Mouse (Mus musculus) heart, embryonic 10.5 days (tissue): ENCODE results near the gene Armc8. TPM values are rescaled to one million over a fixed set of nuclear protein-coding genes. Genes with fewer than 3 reads are reported as not detected.

ENCODE experiments used
- DNase-seq: peaks from one replicate; pipeline ENCODE4 v3.0.0-alpha.2; 2017; ENCODE audit warnings: low spot score
- H3K27ac ChIP-seq: fragments of 300-500 bp; sonication (generic); 2 replicates; pipeline ENCODE4 v1.5.1; 2016; ENCODE audit warnings: mild to moderate bottlenecking
- H3K27me3 ChIP-seq: fragments of 300-500 bp; sonication (generic); 2 replicates; pipeline ENCODE4 v1.6.1; 2016; ENCODE audit warnings: mild to moderate bottlenecking; ENCODE audit not compliant: poor library complexity, insufficient read depth, severe bottlenecking
- H3K36me3 ChIP-seq: fragments of 300-500 bp; sonication (generic); 2 replicates; pipeline ENCODE4 v1.6.1; 2016; ENCODE audit warnings: mild to moderate bottlenecking, moderate library complexity
- H3K4me1 ChIP-seq: fragments of 300-500 bp; sonication (generic); 2 replicates; pipeline ENCODE4 v1.6.1; 2016; ENCODE audit warnings: mild to moderate bottlenecking
- H3K4me3 ChIP-seq: fragments of 300-500 bp; sonication (generic); 2 replicates; pipeline ENCODE4 v1.5.1; 2016; ENCODE audit warnings: mild to moderate bottlenecking, moderate library complexity
- H3K9me3 ChIP-seq: fragments of 300-500 bp; sonication (generic); 2 replicates; pipeline ENCODE4 v1.6.1; 2016; ENCODE audit warnings: mild to moderate bottlenecking, moderate library complexity
- WGBS: fragments of 180-500 bp; shearing (Covaris S2); methylation state at CpG from one replicate; pipeline ENCODE4 v1.1.7; 2016; 5-methylcytosine and 5-hydroxymethylcytosine counted together
- polyA plus RNA-seq: library from polyadenylated mRNA; unstranded; fragments of >200 nt; fragmentation: Nextera tagmentation; extraction: Ambion mirVana; gene quantifications from 2 replicates; pipeline ENCODE4 v1.2.1, GENCODE M21; 2016

Armc8 gene
- polyA plus RNA-seq, 1 experiment from 2014 or later: 22.7 TPM

GRCm38 (mm10) chr9:99558824-99559556 is 9.7 kb downstream of the Armc8 start:
- no peaks in the 10 kb centered on the region for H3K36me3 ChIP-seq
- no peaks in the 10 kb centered on the region for H3K9me3 ChIP-seq
- H3K4me3 ChIP-seq: no peak overlapping the region
- DNase-seq: no peak
- 89% methylated on average over 7 of the region's 7 CpGs for WGBS
- no peaks in the 10 kb centered on the region for H3K27me3 ChIP-seq
- H3K4me1 ChIP-seq: peaks cover 6% of the 10 kb centered on the region; the same call in 1 of the 2 replicates
- H3K27ac ChIP-seq: no peak overlapping the region

GRCm38 (mm10) chr9:99557580-99558300 is 11.0 kb downstream of the Armc8 start:
- Histone ChIP-seq H3K9me3 (no peaks in the 10 kb centered on the region), H3K27ac (no peak overlapping the region), H3K4me1 (peaks cover 6% of the 10 kb centered on the region; the same call in 1 of the 2 replicates), H3K36me3 (no peaks in the 10 kb centered on the region), H3K4me3 (no peak overlapping the region), H3K27me3 (no peaks in the 10 kb centered on the region)
- no peak for DNase-seq
- WGBS: 66% methylated on average over 8 of the region's 8 CpGs

GRCm38 (mm10) chr9:99555253-99555652 is 13.4 kb downstream of the Armc8 start:
- H3K36me3 ChIP-seq: no peaks in the 10 kb centered on the region
- WGBS: 77% methylated on average over 3 of the region's 3 CpGs
- no peaks in the 10 kb centered on the region for H3K27me3 ChIP-seq
- DNase-seq: no peak
- H3K9me3 ChIP-seq: no peaks in the 10 kb centered on the region
- H3K4me3 ChIP-seq: no peak overlapping the region
- H3K4me1 ChIP-seq: peaks cover 6% of the 10 kb centered on the region; the same call in 1 of the 2 replicates
- no peak overlapping the region for H3K27ac ChIP-seq

GRCm38 (mm10) chr9:99554052-99554451 is 14.6 kb downstream of the Armc8 start:
- peaks cover 6% of the 10 kb centered on the region; the same call in 1 of the 2 replicates for H3K4me1 ChIP-seq
- H3K4me3 ChIP-seq: no peak overlapping the region
- no peaks in the 10 kb centered on the region for H3K27me3 ChIP-seq
- no peak overlapping the region for H3K27ac ChIP-seq
- DNase-seq: no peak
- H3K36me3 ChIP-seq: 0 out of 2 replicates have a peak, but pooled peaks cover 2% of the 10 kb centered on the region
- no peaks in the 10 kb centered on the region for H3K9me3 ChIP-seq

GRCm38 (mm10) chr9:99553049-99553448 is 15.7 kb downstream of the Armc8 start:
- H3K27ac ChIP-seq: no peak overlapping the region
- H3K9me3 ChIP-seq: no peaks in the 10 kb centered on the region
- H3K36me3 ChIP-seq: 0 out of 2 replicates have a peak, but pooled peaks cover 2% of the 10 kb centered on the region
- WGBS: 86% methylated on average over 2 of the region's 2 CpGs
- H3K4me3 ChIP-seq: no peak overlapping the region
- no peak for DNase-seq
- no peaks in the 10 kb centered on the region for H3K27me3 ChIP-seq
- H3K4me1 ChIP-seq: peaks cover 6% of the 10 kb centered on the region; the same call in 1 of the 2 replicates

GRCm38 (mm10) chr9:99552068-99552467 is 16.6 kb downstream of the Armc8 start:
- Histone ChIP-seq H3K4me1 (no peaks in the 10 kb centered on the region), H3K9me3 (no peaks in the 10 kb centered on the region), H3K4me3 (no peak overlapping the region), H3K27me3 (no peaks in the 10 kb centered on the region), H3K36me3 (0 out of 2 replicates have a peak, but pooled peaks cover 2% of the 10 kb centered on the region), H3K27ac (no peak overlapping the region)
- no peak for DNase-seq
- WGBS: 88% methylated on average over 2 of the region's 2 CpGs

GRCm38 (mm10) chr9:99546259-99546658 is 22.4 kb downstream of the Armc8 start:
- H3K9me3 ChIP-seq: no peaks in the 10 kb centered on the region
- no peak overlapping the region for H3K4me3 ChIP-seq
- H3K27me3 ChIP-seq: no peaks in the 10 kb centered on the region
- 0 out of 2 replicates have a peak, but pooled peaks cover 2% of the 10 kb centered on the region for H3K36me3 ChIP-seq
- no peaks in the 10 kb centered on the region for H3K4me1 ChIP-seq
- no peak overlapping the region for H3K27ac ChIP-seq
- WGBS: 95% methylated on average over 1 of the region's 1 CpGs
- no peak for DNase-seq

- WGBS: 93% methylated on average over 1 of the region's 1 CpGs
- H3K27me3 ChIP-seq: no peaks in the 10 kb centered on the region
- no peak overlapping the region for H3K27ac ChIP-seq
- DNase-seq: no peak
- peaks cover 62% of the 10 kb centered on the region for H3K36me3 ChIP-seq
- H3K4me1 ChIP-seq: no peaks in the 10 kb centered on the region
- no peak overlapping the region for H3K4me3 ChIP-seq
- H3K9me3 ChIP-seq: no peaks in the 10 kb centered on the region
These were observed 36.8 kb downstream of the Armc8 start for GRCm38 (mm10) chr9:99531865-99532264.

GRCm38 (mm10) chr9:99505875-99506274 is 62.8 kb downstream of the Armc8 start:
- no peaks in the 10 kb centered on the region for H3K27me3 ChIP-seq
- WGBS: 78% methylated on average over 7 of the region's 7 CpGs

GRCm38 (mm10) chr9:99499336-99499735 is 69.4 kb downstream of the Armc8 start:
- H3K27me3 ChIP-seq: no peaks in the 10 kb centered on the region
- H3K27ac ChIP-seq: no peak overlapping the region
- H3K4me3 ChIP-seq: no peak overlapping the region
- WGBS: 96% methylated on average over 4 of the region's 4 CpGs
- H3K36me3 ChIP-seq: peaks cover 38% of the 10 kb centered on the region
- DNase-seq: no peak
- no peaks in the 10 kb centered on the region for H3K9me3 ChIP-seq
- no peaks in the 10 kb centered on the region for H3K4me1 ChIP-seq

More at GRCm38 (mm10) chr9:99505875-99506274, 62.8 kb downstream of the Armc8 start:
- H3K9me3 ChIP-seq: no peaks in the 10 kb centered on the region
- H3K27ac ChIP-seq: no peak overlapping the region
- H3K36me3 ChIP-seq: peaks cover 20% of the 10 kb centered on the region; the same call in 1 of the 2 replicates
- no peak for DNase-seq
- H3K4me1 ChIP-seq: no peaks in the 10 kb centered on the region
- H3K4me3 ChIP-seq: no peak overlapping the region

- Histone ChIP-seq H3K27me3 (no peaks in the 10 kb centered on the region), H3K4me3 (no peak overlapping the region), H3K27ac (no peak overlapping the region), H3K9me3 (no peaks in the 10 kb centered on the region), H3K36me3 (peaks cover 69% of the 10 kb centered on the region), H3K4me1 (no peaks in the 10 kb centered on the region)
- DNase-seq: no peak
- 87% methylated on average over 10 of the region's 10 CpGs for WGBS
These were observed 76.0 kb downstream of the Armc8 start for GRCm38 (mm10) chr9:99492634-99493200.

GRCm38 (mm10) chr9:99491050-99491449 is 77.6 kb downstream of the Armc8 start:
- WGBS: 91% methylated on average over 4 of the region's 4 CpGs
- H3K4me3 ChIP-seq: no peak overlapping the region

GRCm38 (mm10) chr9:99487841-99488240 is 80.9 kb downstream of the Armc8 start:
- no peaks in the 10 kb centered on the region for H3K27me3 ChIP-seq
- H3K4me1 ChIP-seq: no peaks in the 10 kb centered on the region
- H3K9me3 ChIP-seq: no peaks in the 10 kb centered on the region
- H3K27ac ChIP-seq: no peak overlapping the region
- DNase-seq: peak; percentile 68
- H3K4me3 ChIP-seq: no peak overlapping the region
- peaks cover 61% of the 10 kb centered on the region for H3K36me3 ChIP-seq
- WGBS: 83% methylated on average over 3 of the region's 3 CpGs

More at GRCm38 (mm10) chr9:99491050-99491449, 77.6 kb downstream of the Armc8 start:
- Histone ChIP-seq H3K9me3 (no peaks in the 10 kb centered on the region), H3K27me3 (no peaks in the 10 kb centered on the region), H3K27ac (no peak overlapping the region), H3K4me1 (no peaks in the 10 kb centered on the region), H3K36me3 (peaks cover 72% of the 10 kb centered on the region)
- no peak for DNase-seq
